In genomic region chr13:76590709-76591108, GRCm38 (mm10) we compare ENCODE assay signal across 8 mouse cellular contexts.
DNase-seq lines count a peak whose midpoint lies in the region; ATAC-seq and TF ChIP-seq lines count a peak whose summit lies in the region.
"Not testable (repeated sequence)": the region's sequence is repeated elsewhere in the genome, so short reads cannot be mapped to it uniquely, and the experiment has no call there.

No protein-coding gene starts in this region.

- ATAC-seq in embryonic facial prominence, embryonic 11.5 days (replicated peaks; ENCODE audit: insufficient number of reproducible peaks, low FRiP score, low TSS enrichment, low read depth), result peak; percentile 52; the same call in 1 of the 2 replicates
- ATAC-seq in forebrain, embryonic 15.5 days (replicated peaks), result peak; percentile 58; the same call in 1 of the 2 replicates
- peak; percentile 81 for ATAC-seq in hindbrain, embryonic 14.5 days (ENCODE audit: low FRiP score)
- peak; percentile 57 for ATAC-seq in kidney, postnatal 0 days (replicated peaks; ENCODE audit: low FRiP score, low read depth)
- peak; percentile 17; the same call in 1 of the 2 replicates for ATAC-seq in liver, postnatal 0 days
- peak; percentile 37; the same call in 1 of the 2 replicates for ATAC-seq in midbrain, embryonic 13.5 days
- peak; percentile 48; the same call in 1 of the 2 replicates for ATAC-seq in neural tube, embryonic 12.5 days (ENCODE audit: low FRiP score, low read depth)
- 0 out of 2 replicates have a peak, but pooled peaks have one; percentile 47 for ATAC-seq in stomach, postnatal 0 days (ENCODE audit: low FRiP score, low TSS enrichment)

- not testable (repeated sequence) for H3K36me3 ChIP-seq in embryonic facial prominence, embryonic 11.5 days (replicated peaks; ENCODE audit: control insufficient read depth, insufficient read depth, low read depth, low read length); forebrain, embryonic 15.5 days; hindbrain, embryonic 14.5 days (replicated peaks; ENCODE audit: control insufficient read depth, insufficient read depth); kidney, postnatal 0 days (ENCODE audit: insufficient read depth, low read length); liver, postnatal 0 days (replicated peaks; ENCODE audit: insufficient read depth, low read length); midbrain, embryonic 13.5 days; neural tube, embryonic 12.5 days; stomach, postnatal 0 days (ENCODE audit: control insufficient read depth, insufficient read depth, low read length)

- not testable (repeated sequence) for H3K27ac ChIP-seq in embryonic facial prominence, embryonic 11.5 days (replicated peaks; ENCODE audit: low read depth, low read length); forebrain, embryonic 15.5 days (replicated peaks); hindbrain, embryonic 14.5 days; kidney, postnatal 0 days; liver, postnatal 0 days (ENCODE audit: low read depth); midbrain, embryonic 13.5 days; neural tube, embryonic 12.5 days; stomach, postnatal 0 days (replicated peaks)

- not testable (repeated sequence) for TF ChIP-seq CTCF in kidney, postnatal 0 days (IDR thresholded peaks at IDR 0.05; ENCODE audit: low read depth); liver, postnatal 0 days (IDR thresholded peaks at IDR 0.05; ENCODE audit: low read depth); stomach, postnatal 0 days (IDR thresholded peaks at IDR 0.05; ENCODE audit: low read depth)

- H3K4me1 ChIP-seq in embryonic facial prominence, embryonic 11.5 days (ENCODE audit: control insufficient read depth, insufficient read depth, low read length); forebrain, embryonic 15.5 days; hindbrain, embryonic 14.5 days (replicated peaks; ENCODE audit: control insufficient read depth, insufficient read depth, low read length); kidney, postnatal 0 days (replicated peaks; ENCODE audit: insufficient read depth, low read length); liver, postnatal 0 days (ENCODE audit: insufficient read depth); midbrain, embryonic 13.5 days (replicated peaks); neural tube, embryonic 12.5 days; stomach, postnatal 0 days (replicated peaks; ENCODE audit: control insufficient read depth, insufficient read depth): not testable (repeated sequence)

- TF ChIP-seq EP300 in liver, postnatal 0 days (IDR thresholded peaks at IDR 0.05; ENCODE audit: low read depth); stomach, postnatal 0 days (optimal IDR thresholded peaks at IDR 0.05): not testable (repeated sequence)

- not testable (repeated sequence) for H3K9me3 ChIP-seq in embryonic facial prominence, embryonic 11.5 days (replicated peaks; ENCODE audit: control insufficient read depth, low read length); forebrain, embryonic 15.5 days; hindbrain, embryonic 14.5 days (ENCODE audit: control insufficient read depth, low read length); kidney, postnatal 0 days (replicated peaks; ENCODE audit: low read length); liver, postnatal 0 days (ENCODE audit: low read length); midbrain, embryonic 13.5 days; neural tube, embryonic 12.5 days; stomach, postnatal 0 days (ENCODE audit: control insufficient read depth, low read length)

- DNase-seq in embryonic facial prominence, embryonic 11.5 days (ENCODE audit: low spot score); hindbrain, embryonic 14.5 days (ENCODE audit: low spot score); kidney, postnatal 0 days (ENCODE audit: low spot score); liver, postnatal 0 days; stomach, postnatal 0 days (ENCODE audit: low spot score): not testable (repeated sequence)

- not testable (repeated sequence) for H3K4me2 ChIP-seq in embryonic facial prominence, embryonic 11.5 days (ENCODE audit: low read depth, low read length); forebrain, embryonic 15.5 days (replicated peaks); hindbrain, embryonic 14.5 days (replicated peaks); kidney, postnatal 0 days (ENCODE audit: low read length); liver, postnatal 0 days (ENCODE audit: low read depth, low read length); midbrain, embryonic 13.5 days (replicated peaks); neural tube, embryonic 12.5 days (replicated peaks); stomach, postnatal 0 days (replicated peaks; ENCODE audit: low read depth)

- 86% methylated on average over 11 of the region's 11 CpGs for WGBS in embryonic facial prominence, embryonic 11.5 days
- WGBS in forebrain, embryonic 15.5 days, result 86% methylated on average over 11 of the region's 11 CpGs
- WGBS in hindbrain, embryonic 14.5 days, result 89% methylated on average over 11 of the region's 11 CpGs
- WGBS in kidney, postnatal 0 days, result 89% methylated on average over 11 of the region's 11 CpGs
- WGBS in liver, postnatal 0 days (ENCODE audit: insufficient replicate concordance), result 84% methylated on average over 11 of the region's 11 CpGs
- WGBS in midbrain, embryonic 13.5 days, result 86% methylated on average over 11 of the region's 11 CpGs
- 86% methylated on average over 11 of the region's 11 CpGs for WGBS in neural tube, embryonic 12.5 days
- 80% methylated on average over 11 of the region's 11 CpGs for WGBS in stomach, postnatal 0 days

- H3K4me3 ChIP-seq in embryonic facial prominence, embryonic 11.5 days (ENCODE audit: low read depth, low read length); forebrain, embryonic 15.5 days; hindbrain, embryonic 14.5 days (replicated peaks; ENCODE audit: low read length); kidney, postnatal 0 days (replicated peaks; ENCODE audit: low read depth, low read length); liver, postnatal 0 days (ENCODE audit: low read depth, low read length); midbrain, embryonic 13.5 days (replicated peaks); neural tube, embryonic 12.5 days; stomach, postnatal 0 days (ENCODE audit: low read depth, low read length): not testable (repeated sequence)

- H3K9ac ChIP-seq in embryonic facial prominence, embryonic 11.5 days (replicated peaks; ENCODE audit: low read length); forebrain, embryonic 15.5 days (replicated peaks); hindbrain, embryonic 14.5 days; kidney, postnatal 0 days (ENCODE audit: low read depth, low read length); liver, postnatal 0 days (replicated peaks); midbrain, embryonic 13.5 days (replicated peaks); neural tube, embryonic 12.5 days; stomach, postnatal 0 days (ENCODE audit: low read length): not testable (repeated sequence)

- not testable (repeated sequence) for H3K27me3 ChIP-seq in embryonic facial prominence, embryonic 11.5 days (ENCODE audit: control insufficient read depth, insufficient read depth, low read length); forebrain, embryonic 15.5 days; hindbrain, embryonic 14.5 days (ENCODE audit: control insufficient read depth, insufficient read depth, low read length); kidney, postnatal 0 days (ENCODE audit: insufficient read depth, low read length); liver, postnatal 0 days (ENCODE audit: insufficient read depth, low read length); midbrain, embryonic 13.5 days; neural tube, embryonic 12.5 days (replicated peaks); stomach, postnatal 0 days (ENCODE audit: control insufficient read depth, insufficient read depth, low read length)

Comparison
In these comparisons a context has a peak if more than half of its experiments do, and no peak if none do; other contexts are left out.
1. ATAC-seq: peak in every context shown above with its lines; median percentile 81 in hindbrain, embryonic 14.5 days; 58 in forebrain, embryonic 15.5 days; 57 in kidney, postnatal 0 days; 52 in embryonic facial prominence, embryonic 11.5 days; 48 in neural tube, embryonic 12.5 days; 47 in stomach, postnatal 0 days; 37 in midbrain, embryonic 13.5 days; 17 in liver, postnatal 0 days.